Mouse (Mus musculus): ENCODE data around the gene Olfr137.

- no peak for TF ChIP-seq POLR2A (IDR thresholded peaks at IDR 0.05; ENCODE audit: borderline replicate concordance, control insufficient read depth, low read depth, low read length)
- no peak for TF ChIP-seq CTCF (IDR thresholded peaks at IDR 0.05; ENCODE audit: control insufficient read depth, insufficient read depth, low read length)
Observed at GRCm38 (mm10) chr17:38329531-38329930, 22.2 kb upstream of the Olfr137 start, which contains the start of gene Olfr136.
